Mouse (Mus musculus) bone marrow macrophage, adult 2 months (primary cell): Measurements from ENCODE around the gene Slc5a7. TPM values are rescaled to one million over a fixed set of nuclear protein-coding genes. Genes with fewer than 3 reads are reported as not detected.
A peak's percentile ranks its signal among the peaks of the same experiment; 100 is the strongest.

ENCODE experiments used
- H3K27ac ChIP-seq: 2 replicates; pipeline ENCODE4 v1.5.1; 2012; ENCODE audit warnings: low read depth, low read length; ENCODE audit not compliant: insufficient read depth
- H3K4me1 ChIP-seq: 2 replicates; pipeline ENCODE4 v1.6.1; 2012; ENCODE audit warnings: low read length; ENCODE audit not compliant: control insufficient read depth, insufficient read depth
- H3K4me3 ChIP-seq: 2 replicates; pipeline ENCODE4 v1.5.1; 2012; ENCODE audit warnings: mild to moderate bottlenecking, low read length, moderate library complexity; ENCODE audit not compliant: insufficient read depth
- CTCF ChIP-seq: IDR thresholded peaks from 2 replicates; pipeline ENCODE4 v1.5.1; 2012; ENCODE audit warnings: low read depth, mild to moderate bottlenecking, low read length, moderate library complexity
- POLR2A ChIP-seq: IDR thresholded peaks from 2 replicates; pipeline ENCODE4 v1.6.1; 2012; ENCODE audit warnings: mild to moderate bottlenecking, low read depth, low read length, borderline replicate concordance
- polyA plus RNA-seq: library from polyadenylated mRNA; stranded (reverse); fragments of >200 nt; gene quantifications from 2 replicates; pipeline ENCODE4 v1.2.4, GENCODE M21; 2012; ENCODE audit not compliant: missing spikeins, insufficient read depth, insufficient read length

Gene Slc5a7
- polyA plus RNA-seq = not detected in 2 replicates

DNA sequence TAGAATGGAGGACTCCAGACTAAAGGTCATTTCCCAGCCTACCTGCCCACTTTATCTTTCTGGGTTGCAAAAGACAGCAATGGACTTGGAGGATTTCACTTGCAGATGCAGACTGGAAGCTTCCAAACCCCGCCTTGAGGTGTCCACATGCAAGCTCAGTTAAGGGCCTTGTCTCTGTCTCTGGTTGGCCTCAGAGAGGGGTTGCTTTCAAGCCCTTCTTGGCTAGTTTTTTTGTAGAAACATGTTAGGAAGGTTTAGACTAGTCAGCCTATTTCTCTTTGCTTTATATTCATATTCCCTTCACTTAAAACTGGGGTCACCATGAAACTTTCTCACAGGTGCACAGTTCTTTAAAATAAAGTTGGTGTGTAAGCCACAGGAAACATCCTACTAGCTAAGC lies at the start of gene Slc5a7:
Gene Slc5a7 (minus strand): TSS at position 101 of the 400 bp plus-strand sequence.
- no peak for TF ChIP-seq POLR2A
- H3K27ac ChIP-seq = no peak within 1 kb of the TSS
- H3K4me1 ChIP-seq = no peaks in the 10 kb centered on the region
- H3K4me3 ChIP-seq = peak within 1 kb of the TSS; percentile 3

DNA sequence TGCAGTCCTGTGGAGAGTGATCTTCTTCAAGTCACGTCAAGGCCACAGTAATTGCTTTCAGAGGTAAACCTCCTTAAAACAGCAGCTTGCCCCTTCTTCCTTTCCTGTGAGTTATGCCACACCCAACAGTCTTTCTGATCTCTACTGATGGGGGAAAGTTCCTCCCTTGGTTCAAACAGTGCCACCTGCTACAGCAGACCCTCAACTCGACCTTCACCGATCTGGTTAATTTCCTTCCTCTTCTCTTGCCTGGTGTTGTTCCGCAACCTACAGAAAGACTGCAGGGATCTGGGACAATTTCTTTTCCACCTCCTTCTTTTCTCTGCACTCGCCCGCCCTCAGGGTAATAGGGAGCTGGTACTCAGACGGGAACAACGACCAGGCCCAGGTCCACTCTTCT lies 48.8 kb upstream of the Slc5a7 start:
- H3K4me3 ChIP-seq = no peak overlapping the region
- TF ChIP-seq CTCF (no peak), POLR2A (no peak)
- H3K4me1 ChIP-seq = no peaks in the 10 kb centered on the region
- no peak overlapping the region for H3K27ac ChIP-seq

DNA sequence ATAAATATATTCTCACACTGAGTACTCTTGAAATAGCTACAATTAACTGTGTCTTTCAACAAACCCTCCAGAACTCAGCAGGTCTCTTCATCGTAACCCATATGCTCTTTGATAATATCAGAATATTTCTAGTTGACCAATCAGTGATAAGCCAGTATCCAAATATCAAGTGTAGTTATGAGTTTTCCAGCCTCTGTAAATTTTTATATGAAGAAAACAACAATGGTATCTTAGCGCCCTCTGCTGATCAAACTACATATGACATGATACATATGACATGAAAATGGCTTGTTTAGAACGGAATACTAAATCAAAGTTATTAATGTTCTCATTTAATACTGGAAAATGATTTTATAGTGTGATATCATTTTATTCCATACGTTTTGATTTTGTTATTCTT lies 44.6 kb upstream of the Slc5a7 start:
- H3K4me1 ChIP-seq = no peaks in the 10 kb centered on the region
- H3K4me3 ChIP-seq = no peak overlapping the region
- no peak for TF ChIP-seq POLR2A
- no peak for TF ChIP-seq CTCF
- H3K27ac ChIP-seq = no peak overlapping the region

DNA sequence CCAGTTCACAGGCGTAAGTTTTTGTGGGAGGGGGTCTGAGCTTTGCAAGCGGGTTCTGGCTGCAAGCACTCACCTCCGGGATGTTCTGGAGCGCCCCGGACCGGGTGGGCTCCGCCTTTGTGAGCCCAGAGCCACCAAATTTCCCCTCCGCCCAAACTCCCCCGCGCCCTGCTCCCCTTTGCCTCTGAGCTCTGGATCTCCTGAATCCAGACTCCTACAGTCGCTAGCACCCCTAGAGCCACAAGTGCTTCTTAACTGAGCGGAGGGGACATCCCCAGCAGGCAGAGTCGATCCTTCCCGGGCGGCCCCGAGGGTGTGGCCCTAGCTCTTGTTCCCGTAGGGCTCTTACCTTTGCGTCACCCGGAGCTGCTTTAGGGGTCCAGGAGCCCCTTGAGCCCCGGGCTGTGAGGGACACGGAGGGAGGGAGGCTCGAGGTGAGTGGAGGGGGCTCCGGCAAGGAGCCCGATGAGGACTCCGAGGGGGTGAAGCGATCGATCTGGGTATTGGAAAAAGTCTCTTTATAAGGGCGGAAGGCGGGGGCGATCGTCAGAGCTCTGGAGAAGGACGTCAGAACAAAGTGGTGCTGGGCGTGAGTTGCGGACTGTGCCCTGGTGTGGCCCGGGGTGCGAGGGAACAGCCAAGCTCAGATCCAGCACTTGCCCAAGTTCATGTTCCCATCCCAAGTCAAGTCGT lies 456 bp downstream of the Slc5a7 start:
- TF ChIP-seq POLR2A = no peak
- no peak for TF ChIP-seq CTCF
- Histone ChIP-seq H3K4me3 (peak overlapping the region; percentile 3), H3K27ac (no peak overlapping the region), H3K4me1 (no peaks in the 10 kb centered on the region)

DNA sequence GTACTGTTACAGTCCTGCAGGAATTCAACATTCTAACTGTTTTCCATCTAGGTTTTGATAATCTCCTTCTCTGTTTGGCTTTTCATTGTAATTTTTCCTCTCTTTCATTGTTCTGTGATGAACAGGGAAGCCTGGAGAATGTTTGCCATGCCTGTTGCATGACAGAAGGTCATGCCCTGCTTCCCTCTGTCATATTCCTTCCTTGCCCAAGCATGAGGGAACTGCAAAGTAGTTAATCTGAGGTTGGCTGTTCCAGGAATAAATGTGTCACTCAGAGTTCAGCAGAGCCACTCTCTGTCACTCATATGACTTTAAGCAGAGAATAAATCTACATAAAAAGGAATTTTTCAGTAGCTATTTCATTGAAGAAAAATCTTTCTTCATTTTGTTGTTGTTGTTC lies 48.1 kb downstream of the Slc5a7 start:
- Histone ChIP-seq H3K4me3 (no peak overlapping the region), H3K27ac (no peak overlapping the region), H3K4me1 (no peaks in the 10 kb centered on the region)
- no peak for TF ChIP-seq CTCF
- TF ChIP-seq POLR2A = no peak

DNA sequence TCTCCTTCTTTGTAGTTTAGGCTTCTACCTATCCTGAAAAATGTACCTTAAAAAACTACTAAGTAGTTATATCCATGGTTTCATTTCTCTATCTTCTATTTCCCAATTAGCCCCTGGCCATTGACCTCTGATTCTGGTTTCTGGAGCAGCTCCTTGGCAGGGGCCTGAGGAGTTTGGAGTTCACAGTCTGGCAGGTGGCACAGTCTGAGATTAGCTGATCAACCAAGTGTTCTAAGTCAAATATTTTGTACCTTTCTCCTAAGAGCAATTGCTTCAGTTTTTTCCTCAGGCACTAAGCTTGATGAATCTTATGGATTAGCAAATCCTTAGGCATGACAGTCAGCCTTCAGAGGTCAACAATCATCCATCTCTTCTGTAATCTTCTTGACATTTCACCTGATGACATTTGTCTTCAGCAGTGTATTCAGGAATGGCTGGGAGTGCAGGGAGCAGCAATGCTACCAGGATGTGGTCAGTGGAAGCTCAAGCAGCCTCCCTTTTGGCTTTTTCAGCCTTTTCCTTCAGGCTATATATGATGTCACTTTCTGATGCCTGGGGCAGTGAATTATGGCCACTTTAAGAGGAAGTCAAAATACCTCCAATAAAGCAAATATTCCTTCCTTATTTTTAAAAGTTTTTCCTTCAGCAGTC lies 55.1 kb downstream of the Slc5a7 start:
- Histone ChIP-seq H3K4me3 (no peak overlapping the region), H3K27ac (no peak overlapping the region), H3K4me1 (no peaks in the 10 kb centered on the region)
- TF ChIP-seq CTCF = no peak
- TF ChIP-seq POLR2A = no peak

DNA sequence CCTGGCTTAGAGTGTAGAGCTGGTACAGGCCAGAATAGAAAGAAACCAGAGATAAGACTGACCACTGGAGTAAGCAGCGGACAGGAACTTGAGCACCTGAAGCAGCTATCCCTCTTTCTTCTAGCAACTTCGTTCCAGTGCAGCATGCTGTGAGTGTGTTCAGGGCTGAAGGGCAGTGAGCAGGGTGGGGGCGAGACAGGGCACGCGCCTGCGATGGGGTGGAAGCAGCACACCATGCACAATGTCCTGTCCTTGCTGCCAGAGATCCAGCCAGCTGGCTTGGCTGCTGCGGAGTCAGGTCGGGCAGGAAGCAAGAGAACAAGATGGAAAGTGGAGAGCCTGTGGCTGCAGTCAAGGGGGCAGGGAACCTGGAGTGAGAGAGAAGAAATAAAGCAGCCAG lies 59.4 kb downstream of the Slc5a7 start:
- Histone ChIP-seq H3K4me3 (no peak overlapping the region), H3K27ac (no peak overlapping the region), H3K4me1 (no peaks in the 10 kb centered on the region)
- no peak for TF ChIP-seq POLR2A
- no peak for TF ChIP-seq CTCF
